Mouse (Mus musculus): ENCODE results near the gene Pabpc4.

Gene Pabpc4

DNA sequence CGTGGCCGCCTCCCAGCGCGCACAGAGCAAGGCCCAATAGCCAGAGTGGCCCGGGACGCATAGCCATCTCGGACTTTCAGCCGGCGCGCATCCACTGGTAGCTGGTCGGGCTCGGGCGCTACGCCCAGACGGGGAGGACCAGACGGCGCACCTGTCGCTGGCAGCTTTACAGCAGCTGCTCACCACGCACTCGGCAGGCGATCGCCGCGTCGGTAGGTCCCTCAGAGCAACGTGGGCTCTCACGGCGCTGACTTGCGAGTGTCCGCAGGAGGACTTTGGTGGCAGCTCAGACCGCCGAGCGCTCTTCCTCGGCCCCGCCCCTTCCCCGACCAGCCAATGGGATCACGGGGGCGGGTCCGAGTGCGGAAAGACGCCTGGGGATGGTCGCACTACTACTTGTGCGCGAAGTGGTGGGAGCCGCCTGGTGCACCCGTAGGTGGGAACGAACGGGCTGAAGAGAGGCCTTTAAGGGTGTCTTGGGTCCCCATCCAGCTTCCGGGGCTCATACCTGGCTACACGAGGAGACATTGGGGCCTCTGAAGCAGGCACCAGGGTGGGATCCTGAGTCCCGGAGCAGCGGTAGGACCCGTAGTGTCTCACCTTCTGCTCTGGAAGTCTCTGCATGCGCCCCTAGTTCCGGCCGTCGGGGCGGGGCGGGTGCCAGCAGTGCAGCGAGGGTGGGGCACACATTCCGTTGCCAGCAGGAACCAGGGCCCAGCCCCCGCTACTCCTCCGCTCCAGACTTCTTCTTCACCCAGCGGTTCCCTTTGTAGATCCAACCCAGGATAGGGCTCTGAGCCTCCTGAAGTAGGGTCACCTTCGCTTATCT lies 80.7 kb downstream of the Pabpc4 start, which contains the start of gene Bmp8a:
Bmp8a (minus strand) TSS at position 611 of the 829 bp plus-strand sequence.
- DNase-seq (ENCODE audit: low spot score), result peak; percentile 90

DNA sequence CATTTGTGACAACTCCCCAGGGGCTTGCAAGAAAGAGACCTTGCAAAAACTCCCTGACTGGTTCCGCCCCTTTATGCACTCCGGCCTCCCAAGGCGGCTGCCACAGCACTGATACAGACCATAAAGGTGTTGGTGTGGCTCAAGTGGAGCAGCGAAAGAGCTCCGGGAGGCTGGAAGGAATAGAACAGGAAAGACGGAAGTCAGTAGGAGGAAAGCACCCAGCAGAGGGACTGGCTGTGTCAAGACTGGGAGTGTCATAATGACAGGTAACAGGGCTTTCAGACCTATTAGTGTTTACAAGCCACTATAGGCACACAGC lies 81.3 kb downstream of the Pabpc4 start:
- no peak for DNase-seq (ENCODE audit: low spot score)
